Mouse (Mus musculus) gastrocnemius, postnatal 4 days (tissue): Measurements from ENCODE around the gene Fancd2os. TPM values are rescaled to one million over a fixed set of nuclear protein-coding genes. Genes with fewer than 3 reads are reported as not detected.

ENCODE experiments used
- DNase-seq, 2 experiments: peaks; one replicate each; pipeline ENCODE4 v3.0.0; 2021 to 2022; ENCODE audit warnings: low spot score in 2 of 2, mixed read lengths in 2 of 2
- long read RNA-seq, 2 experiments: library from polyadenylated mRNA; stranded (forward); transcript quantifications; one replicate each; pipeline ENCODE4 v2.0.0; 2021
- total RNA-seq, 2 experiments: library from RNA; stranded (reverse); gene quantifications; 2 replicates each; pipeline ENCODE4 v1.2.3; 2021

Gene Fancd2os
- not detected for total RNA-seq
- long read RNA-seq, experiment 1, result 0 reads
- long read RNA-seq, experiment 2, result 0 reads

GRCm38 (mm10) chr6:113600543-113601139, at the start of gene Fancd2os:
Gene Fancd2os, minus strand, starts transcription at chr6:113600715.
- DNase-seq, result no peak

- no peak for DNase-seq
Measured at GRCm38 (mm10) chr6:113650197-113650640, 49.7 kb upstream of the Fancd2os start.

GRCm38 (mm10) chr6:113649346-113650196, 49.1 kb upstream of the Fancd2os start:
- no peak for DNase-seq

- no peak for DNase-seq
Measured at GRCm38 (mm10) chr6:113644808-113645207, 44.3 kb upstream of the Fancd2os start.

- no peak for DNase-seq
Measured at GRCm38 (mm10) chr6:113643967-113644366, 43.5 kb upstream of the Fancd2os start.

GRCm38 (mm10) chr6:113643021-113643420, 42.5 kb upstream of the Fancd2os start:
- no peak for DNase-seq

- DNase-seq, result no peak
Measured at GRCm38 (mm10) chr6:113642605-113643004, 42.1 kb upstream of the Fancd2os start.

GRCm38 (mm10) chr6:113639201-113639600, 38.7 kb upstream of the Fancd2os start:
- no peak for DNase-seq

GRCm38 (mm10) chr6:113638302-113639040, 38.0 kb upstream of the Fancd2os start, which contains the start of gene Irak2:
Gene Irak2, plus strand, starts transcription at chr6:113638467.
- DNase-seq, result peak; percentile 88 to 94

- DNase-seq, result no peak
Measured at GRCm38 (mm10) chr6:113632863-113633262, 32.3 kb upstream of the Fancd2os start.

- no peak for DNase-seq
Measured at GRCm38 (mm10) chr6:113630322-113630721, 29.8 kb upstream of the Fancd2os start.

- no peak for DNase-seq
Measured at GRCm38 (mm10) chr6:113624989-113625770, 24.7 kb upstream of the Fancd2os start.

- DNase-seq, result peak; percentile 76 to 89
Measured at GRCm38 (mm10) chr6:113623941-113624751, 23.6 kb upstream of the Fancd2os start, which contains the start of gene Vhl. Gene Vhl, plus strand, starts transcription at chr6:113623959.

- no peak for DNase-seq
Measured at GRCm38 (mm10) chr6:113623386-113623785, 22.9 kb upstream of the Fancd2os start.

GRCm38 (mm10) chr6:113615489-113615888, 15.0 kb upstream of the Fancd2os start:
- DNase-seq, result no peak

GRCm38 (mm10) chr6:113614997-113615396, 14.5 kb upstream of the Fancd2os start:
- DNase-seq, result no peak

GRCm38 (mm10) chr6:113614152-113614551, 13.6 kb upstream of the Fancd2os start:
- DNase-seq, result no peak

GRCm38 (mm10) chr6:113612258-113612969, 11.9 kb upstream of the Fancd2os start:
- no peak for DNase-seq

GRCm38 (mm10) chr6:113609293-113609692, 8.8 kb upstream of the Fancd2os start:
- no peak for DNase-seq
